Mouse (Mus musculus): ENCODE results near the gene Btn1a1.

Btn1a1 gene

GRCm38 (mm10) chr13:23412630-23413521 is 52.8 kb downstream of the Btn1a1 start:
- no peak for DNase-seq

- DNase-seq = no peak
Observed at GRCm38 (mm10) chr13:23412211-23412629, 53.5 kb downstream of the Btn1a1 start.

GRCm38 (mm10) chr13:23411311-23412210 is 54.1 kb downstream of the Btn1a1 start:
- DNase-seq = no peak

- DNase-seq = no peak
Observed at GRCm38 (mm10) chr13:23410632-23411031, 55.1 kb downstream of the Btn1a1 start.

All from kidney, adult 18-20 months (tissue).